Mouse (Mus musculus) spleen, adult 18-20 months (tissue): ENCODE data around the gene Ccdc88a.
A peak's percentile ranks its signal among the peaks of the same experiment; 100 is the strongest.

Experiments used
- DNase-seq, 2 experiments: peaks; one replicate each; pipeline ENCODE4 v3.0.0; 2022; ENCODE audit warnings: mixed read lengths in 2 of 2

Gene Ccdc88a

GRCm38 (mm10) chr11:29373396-29374273 is at the start of gene Ccdc88a:
TSS of gene Ccdc88a (plus strand) at chr11:29373658.
- peak; percentile 81 to 87 for DNase-seq

GRCm38 (mm10) chr11:29335505-29335904 is 38.0 kb upstream of the Ccdc88a start:
- DNase-seq, result no peak

- no peak for DNase-seq
Observed at GRCm38 (mm10) chr11:29341259-29341658, 32.2 kb upstream of the Ccdc88a start.

- no peak for DNase-seq
Observed at GRCm38 (mm10) chr11:29344891-29345657, 28.4 kb upstream of the Ccdc88a start.

- DNase-seq, result no peak
Observed at GRCm38 (mm10) chr11:29345673-29346286, 27.7 kb upstream of the Ccdc88a start.

- no peak for DNase-seq
Observed at GRCm38 (mm10) chr11:29350891-29351290, 22.6 kb upstream of the Ccdc88a start.

GRCm38 (mm10) chr11:29352214-29352613 is 21.2 kb upstream of the Ccdc88a start:
- no peak for DNase-seq

GRCm38 (mm10) chr11:29368161-29368560 is 5.3 kb upstream of the Ccdc88a start:
- no peak for DNase-seq

- DNase-seq, result no peak
Observed at GRCm38 (mm10) chr11:29373050-29373395, 435 bp upstream of the Ccdc88a start.

GRCm38 (mm10) chr11:29374274-29374656 is 807 bp downstream of the Ccdc88a start:
- no peak for DNase-seq

GRCm38 (mm10) chr11:29376635-29377034 is 3.2 kb downstream of the Ccdc88a start:
- DNase-seq, result no peak

GRCm38 (mm10) chr11:29378751-29379150 is 5.3 kb downstream of the Ccdc88a start:
- no peak for DNase-seq

GRCm38 (mm10) chr11:29383493-29383892 is 10.0 kb downstream of the Ccdc88a start:
- no peak for DNase-seq

GRCm38 (mm10) chr11:29384001-29384400 is 10.5 kb downstream of the Ccdc88a start:
- no peak for DNase-seq

- DNase-seq, result no peak
Observed at GRCm38 (mm10) chr11:29384617-29385016, 11.2 kb downstream of the Ccdc88a start.

- DNase-seq, result no peak
Observed at GRCm38 (mm10) chr11:29389913-29390312, 16.5 kb downstream of the Ccdc88a start.

- DNase-seq, result no peak
Observed at GRCm38 (mm10) chr11:29395135-29395746, 21.8 kb downstream of the Ccdc88a start.

GRCm38 (mm10) chr11:29400374-29400773 is 26.9 kb downstream of the Ccdc88a start:
- DNase-seq, result no peak

GRCm38 (mm10) chr11:29406292-29406691 is 32.8 kb downstream of the Ccdc88a start:
- DNase-seq, result no peak

- no peak for DNase-seq
Observed at GRCm38 (mm10) chr11:29423496-29423895, 50.0 kb downstream of the Ccdc88a start.

GRCm38 (mm10) chr11:29428774-29429173 is 55.3 kb downstream of the Ccdc88a start:
- no peak for DNase-seq

- no peak for DNase-seq
Observed at GRCm38 (mm10) chr11:29431011-29431410, 57.6 kb downstream of the Ccdc88a start.

GRCm38 (mm10) chr11:29448741-29449140 is 75.3 kb downstream of the Ccdc88a start:
- no peak for DNase-seq
